Mouse (Mus musculus): ENCODE measurements around the gene Nat8f2.
A peak's percentile ranks its signal among the peaks of the same experiment; 100 is the strongest.
"Not testable (repeated sequence)": the region's sequence is repeated elsewhere in the genome, so short reads cannot be mapped to it uniquely, and the experiment has no call there.

The Nat8f2 gene

DNA sequence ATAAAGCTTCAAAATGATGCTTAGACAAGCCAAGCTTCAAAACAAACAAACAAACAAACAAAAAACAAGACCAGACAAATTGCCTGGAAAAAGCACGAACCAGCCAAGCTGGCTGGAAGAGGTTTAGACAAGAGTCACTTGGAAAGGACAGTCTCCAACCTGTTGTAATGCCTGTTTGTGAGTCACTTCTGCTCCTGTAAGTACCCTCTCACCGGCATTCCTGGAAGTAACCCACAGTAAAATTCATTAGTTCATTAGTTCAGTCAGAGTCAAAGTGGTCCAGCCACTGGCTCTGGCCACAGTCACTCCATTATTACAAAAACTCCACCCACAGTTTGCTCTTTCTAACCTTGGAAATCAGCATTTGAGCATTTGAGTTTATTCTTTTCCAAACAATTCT is 5.1 kb downstream of the Nat8f2 start:
- DNase-seq (ENCODE audit: low read depth), result no peak

DNA sequence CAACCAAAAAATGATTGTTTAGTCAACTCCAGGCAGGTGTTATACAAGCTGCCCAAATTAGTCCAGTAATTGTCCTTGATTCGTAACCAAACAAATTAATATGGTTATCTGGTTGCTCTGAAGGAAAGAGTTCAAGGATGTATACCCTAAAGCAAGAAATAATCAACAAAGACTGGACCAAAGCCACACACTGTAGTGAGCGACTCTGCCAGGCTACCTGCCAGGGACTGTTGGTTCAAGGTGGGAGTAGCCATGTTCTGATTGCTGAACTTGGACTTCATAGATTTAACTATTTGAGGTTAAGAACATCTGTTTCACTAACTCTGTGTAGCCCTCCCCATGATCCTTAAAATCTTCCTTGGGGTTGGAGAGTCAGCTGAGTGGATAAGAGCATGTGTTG is 5.8 kb downstream of the Nat8f2 start:
- no peak for DNase-seq (ENCODE audit: low read depth)

DNA sequence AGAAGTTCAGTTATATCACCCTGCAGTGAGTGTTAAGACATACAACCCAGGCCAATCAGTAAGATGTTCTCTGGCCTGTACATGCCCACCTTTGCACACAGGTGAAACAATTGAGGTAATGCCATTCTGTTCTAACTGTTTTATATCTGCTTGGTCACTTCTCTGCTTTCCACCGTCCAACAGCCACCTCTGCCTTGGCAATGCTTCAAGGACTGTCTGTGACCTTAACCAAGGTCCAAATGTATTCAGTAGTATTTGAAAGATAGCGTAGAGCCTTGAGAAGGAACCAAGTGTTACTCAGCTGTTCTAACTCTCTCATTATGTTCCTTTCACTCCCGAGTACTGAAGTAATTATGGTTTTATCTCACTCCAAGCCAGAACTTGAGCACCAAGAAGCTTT is 6.4 kb downstream of the Nat8f2 start:
- no peak for DNase-seq (ENCODE audit: low read depth)

DNA sequence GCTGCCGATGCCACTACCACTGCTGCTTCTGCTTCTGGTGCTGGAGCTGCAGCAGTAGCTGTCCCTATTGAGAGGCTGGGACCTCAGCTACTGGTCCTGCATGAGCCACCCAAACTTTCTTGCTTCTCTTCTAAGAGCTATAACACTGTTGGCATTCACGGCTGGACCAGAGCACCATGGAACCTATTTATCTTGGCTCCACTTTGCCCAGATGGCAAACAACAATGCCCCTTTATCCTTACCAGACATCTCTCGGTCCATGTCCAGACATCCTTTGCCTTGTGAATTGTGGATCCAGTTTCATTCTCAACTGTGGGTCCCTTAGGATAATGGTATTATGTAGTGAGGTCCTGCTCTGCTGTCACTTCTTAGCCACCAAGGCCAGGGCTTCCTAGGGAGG is 7.7 kb downstream of the Nat8f2 start:
- no peak for DNase-seq (ENCODE audit: low read depth)

DNA sequence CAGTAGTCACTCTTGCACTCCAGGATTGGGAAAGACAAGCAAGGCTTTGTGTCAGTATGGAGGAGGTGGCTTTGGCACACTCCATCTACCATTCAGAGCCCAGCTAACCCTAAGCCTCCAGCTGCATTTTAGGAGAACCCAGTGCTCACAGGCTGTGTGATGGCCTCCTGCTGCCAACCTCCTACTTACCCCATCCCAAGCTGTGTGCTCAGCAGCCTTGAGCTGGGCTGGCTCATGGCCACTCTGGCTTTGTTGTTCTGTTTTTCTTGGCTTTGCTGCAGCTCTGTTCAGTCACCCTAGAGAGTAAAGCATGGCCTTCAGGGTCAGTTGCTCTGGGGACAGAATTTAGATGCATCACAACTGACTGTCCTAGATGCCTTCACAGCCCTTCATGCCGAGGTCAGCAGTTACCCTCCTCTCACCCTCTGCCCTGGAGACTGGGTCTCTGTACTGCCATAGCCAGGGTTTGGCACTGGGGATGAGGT is 12.7 kb downstream of the Nat8f2 start:
- no peak for DNase-seq (ENCODE audit: low read depth)

GRCm38 (mm10) chr6:85853481-85853880 is 15.5 kb downstream of the Nat8f2 start:
- DNase-seq (ENCODE audit: low read depth), result no peak

DNA sequence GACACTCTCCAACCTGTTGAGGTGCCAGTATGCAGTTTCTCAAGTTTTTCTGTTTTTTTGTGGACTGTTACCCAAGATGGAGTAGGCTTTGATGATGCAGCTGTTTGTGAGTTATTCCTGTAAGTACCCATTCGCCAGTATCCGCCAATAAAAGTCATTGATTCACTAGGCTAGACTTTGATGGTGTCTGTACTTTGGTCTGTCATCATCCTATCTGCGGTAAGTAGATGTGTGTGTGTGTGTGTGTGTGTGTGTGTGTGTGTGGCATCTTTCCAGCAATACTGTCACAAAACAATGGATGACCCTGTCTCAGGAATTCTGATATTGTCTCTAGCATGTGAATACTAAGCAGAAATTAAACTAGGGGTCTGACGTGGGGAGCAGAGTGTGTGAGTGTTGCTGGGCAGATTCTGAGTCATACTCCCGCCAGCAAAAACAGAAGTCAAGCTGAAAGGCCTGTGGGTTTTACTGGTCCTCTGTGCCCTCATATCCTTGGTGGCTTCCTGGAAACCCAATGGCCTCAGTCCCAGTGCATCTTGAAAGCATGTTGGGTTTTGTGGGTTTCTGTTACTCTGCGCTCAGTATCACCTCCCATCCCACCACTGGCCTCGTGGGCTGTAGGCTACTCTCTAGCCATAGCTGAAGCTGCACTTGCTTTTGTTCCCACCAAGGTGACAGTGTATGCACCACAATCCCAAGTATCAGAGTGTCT is 17.7 kb downstream of the Nat8f2 start:
- DNase-seq (ENCODE audit: low read depth), result no peak

DNA sequence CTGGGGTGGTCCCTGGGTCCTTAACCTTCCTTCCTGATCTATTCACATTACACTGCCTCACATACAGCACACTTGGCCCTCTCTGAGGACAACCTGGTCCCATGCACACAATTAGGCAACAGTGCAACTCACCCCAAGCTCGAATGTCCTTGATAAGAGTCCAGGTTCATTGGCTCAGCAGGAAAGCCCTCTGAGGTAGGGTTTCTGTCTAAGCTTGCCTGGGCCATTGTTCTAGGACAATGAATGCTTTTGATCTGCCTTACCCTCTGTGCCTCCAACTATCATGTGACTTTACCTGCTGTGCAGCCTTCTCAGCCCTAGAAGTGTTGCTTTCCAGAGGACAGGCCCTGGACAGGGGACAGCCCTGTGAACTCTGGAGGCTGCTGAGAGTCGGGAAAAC is 19.7 kb downstream of the Nat8f2 start:
- DNase-seq (ENCODE audit: low read depth), result no peak

DNA sequence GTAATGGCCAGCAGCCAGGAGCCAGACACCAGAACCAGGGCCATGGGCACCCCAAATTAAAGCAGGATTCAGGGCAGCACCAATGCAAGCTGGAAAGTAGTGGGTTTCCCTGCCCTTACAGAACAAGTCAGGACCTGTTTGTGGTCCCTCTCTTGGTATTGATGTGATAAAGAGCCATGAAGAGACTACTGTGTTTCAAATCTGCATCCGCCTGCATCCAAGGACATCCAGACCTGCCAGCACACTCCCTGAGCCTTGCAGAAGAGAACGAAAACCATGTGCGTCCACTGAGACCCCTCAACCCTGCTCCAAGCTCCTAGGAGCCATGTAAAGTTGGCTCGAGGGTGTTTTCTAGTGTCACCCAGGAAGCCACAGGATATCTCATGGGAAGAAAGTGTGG is 20.8 kb downstream of the Nat8f2 start:
- no peak for DNase-seq (ENCODE audit: low read depth)

GRCm38 (mm10) chr6:85846921-85847320 is 22.0 kb downstream of the Nat8f2 start:
- no peak for DNase-seq (ENCODE audit: low read depth)

DNA sequence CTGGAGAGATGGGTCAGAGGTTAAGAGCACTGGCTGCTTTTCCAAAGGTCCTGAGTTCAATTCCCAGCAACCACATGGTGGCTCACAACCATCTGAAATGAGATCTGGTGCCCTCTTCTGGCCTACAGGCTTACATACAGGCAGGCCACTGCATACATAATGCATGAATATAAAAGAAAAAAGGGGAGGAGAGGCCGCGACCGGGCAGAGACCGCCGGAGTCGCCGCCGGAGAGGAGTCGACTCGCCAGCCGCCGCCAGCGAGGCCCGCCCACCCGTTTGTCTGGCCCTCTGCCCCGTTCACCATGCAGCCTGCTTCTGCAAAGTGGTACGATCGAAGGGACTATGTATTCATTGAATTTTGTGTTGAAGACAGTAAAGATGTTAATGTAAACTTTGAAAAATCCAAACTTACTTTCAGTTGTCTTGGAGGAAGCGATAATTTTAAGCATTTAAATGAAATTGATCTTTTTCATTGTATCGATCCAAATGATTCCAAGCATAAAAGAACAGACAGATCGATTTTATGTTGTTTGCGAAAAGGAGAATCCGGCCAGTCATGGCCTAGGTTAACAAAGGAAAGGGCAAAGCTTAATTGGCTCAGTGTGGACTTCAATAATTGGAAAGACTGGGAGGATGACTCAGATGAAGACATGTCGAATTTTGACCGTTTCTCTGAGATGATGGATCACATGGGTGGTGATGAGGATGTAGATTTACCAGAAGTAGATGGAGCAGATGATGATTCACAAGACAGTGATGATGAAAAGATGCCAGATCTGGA is 25.1 kb downstream of the Nat8f2 start:
- DNase-seq (ENCODE audit: low read depth), result not testable (repeated sequence)

DNA sequence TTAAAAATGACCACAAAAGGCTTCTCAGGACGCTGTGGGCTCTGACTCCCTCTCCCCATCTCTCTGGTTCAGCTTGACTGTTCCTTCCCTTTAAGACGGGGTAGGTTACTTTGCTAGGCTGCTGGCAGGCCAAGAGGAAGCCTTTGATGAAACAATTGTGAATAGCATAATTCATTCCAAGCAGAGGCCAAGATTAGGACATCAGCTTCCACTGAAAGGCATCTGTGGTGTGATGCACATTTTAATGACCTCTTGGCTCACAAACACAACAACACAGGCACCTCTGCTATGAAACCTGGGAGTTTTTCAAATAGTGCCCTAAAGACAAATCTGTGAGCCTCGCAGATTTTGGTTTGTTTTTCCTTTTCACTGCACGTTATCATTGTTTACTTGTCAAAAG is 29.0 kb downstream of the Nat8f2 start:
- DNase-seq (ENCODE audit: low read depth), result no peak

- DNase-seq (ENCODE audit: low read depth), result no peak
These were observed 30.3 kb downstream of the Nat8f2 start for GRCm38 (mm10) chr6:85838674-85839073.

DNA sequence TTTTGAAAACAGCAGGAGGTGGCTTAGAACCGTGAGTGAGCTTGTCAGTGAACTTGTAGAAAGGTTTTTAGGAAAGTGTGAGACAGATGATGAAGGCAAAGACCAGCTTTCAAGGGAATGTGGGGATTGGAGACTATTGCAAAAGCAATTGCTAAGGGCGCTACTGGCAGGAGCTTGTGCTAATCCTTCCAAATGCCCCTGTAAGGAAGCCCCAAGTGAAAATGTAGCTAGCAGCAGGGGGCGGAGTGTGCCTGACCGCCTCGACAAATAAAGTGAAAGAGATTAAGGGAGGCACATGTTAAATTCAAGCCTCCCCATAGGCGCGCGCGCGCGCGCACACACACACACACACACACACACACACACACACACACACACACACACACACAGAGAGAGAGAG is 31.7 kb downstream of the Nat8f2 start:
- peak; percentile 23 for DNase-seq (ENCODE audit: low read depth)

DNA sequence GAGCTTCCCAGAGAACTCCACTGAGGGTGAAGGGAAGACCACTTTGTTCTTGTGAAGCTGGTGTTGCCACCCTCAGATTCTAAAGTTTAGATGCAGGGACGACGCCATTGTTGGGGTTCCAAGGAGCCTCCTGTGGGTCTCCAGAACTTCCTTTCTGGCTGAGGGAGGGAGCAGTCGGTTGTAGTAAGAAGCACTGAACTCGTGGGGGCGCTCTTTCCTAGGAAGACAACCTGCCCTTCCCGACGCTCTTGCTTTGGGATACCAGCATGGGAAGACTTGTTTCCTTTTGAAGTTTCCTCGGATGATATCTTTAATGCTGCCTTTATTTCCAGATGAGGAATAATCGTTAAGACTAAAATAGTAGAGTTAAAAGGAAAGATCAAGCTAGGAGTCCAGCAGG is 32.1 kb downstream of the Nat8f2 start:
- peak; percentile 11 for DNase-seq (ENCODE audit: low read depth)

GRCm38 (mm10) chr6:85836098-85836497 is 32.9 kb downstream of the Nat8f2 start:
- not testable (repeated sequence) for DNase-seq (ENCODE audit: low read depth)

GRCm38 (mm10) chr6:85835104-85835503 is 33.9 kb downstream of the Nat8f2 start:
- DNase-seq (ENCODE audit: low read depth), result not testable (repeated sequence)

GRCm38 (mm10) chr6:85834504-85835100 is 34.4 kb downstream of the Nat8f2 start:
- not testable (repeated sequence) for DNase-seq (ENCODE audit: low read depth)

- no peak for DNase-seq (ENCODE audit: low read depth)
These were observed 37.1 kb downstream of the Nat8f2 start, which contains the start of gene Nat8 for GRCm38 (mm10) chr6:85831796-85832321. Gene Nat8, minus strand, starts transcription at chr6:85832082.

GRCm38 (mm10) chr6:85829462-85829861 is 39.5 kb downstream of the Nat8f2 start:
- DNase-seq (ENCODE audit: low read depth), result no peak

DNA sequence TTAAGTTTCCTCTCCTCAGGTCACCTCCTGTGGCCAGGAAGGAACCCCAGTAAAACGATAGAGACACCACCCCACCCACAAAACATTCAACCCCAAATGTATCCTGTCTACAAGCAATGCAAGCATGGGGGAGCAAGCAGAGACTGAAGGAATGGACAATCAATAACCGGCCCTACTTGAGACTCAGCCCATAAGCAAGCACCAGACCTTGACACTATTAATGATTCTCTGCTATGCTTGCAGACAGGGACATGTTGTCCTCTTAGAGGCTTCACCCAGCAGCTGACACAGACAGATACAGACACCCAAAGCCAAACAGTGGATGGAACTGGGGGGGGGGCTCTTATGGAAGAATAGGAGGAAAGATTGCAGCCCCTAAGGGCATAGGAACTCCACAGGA is 43.1 kb downstream of the Nat8f2 start:
- no peak for DNase-seq (ENCODE audit: low read depth)

DNA sequence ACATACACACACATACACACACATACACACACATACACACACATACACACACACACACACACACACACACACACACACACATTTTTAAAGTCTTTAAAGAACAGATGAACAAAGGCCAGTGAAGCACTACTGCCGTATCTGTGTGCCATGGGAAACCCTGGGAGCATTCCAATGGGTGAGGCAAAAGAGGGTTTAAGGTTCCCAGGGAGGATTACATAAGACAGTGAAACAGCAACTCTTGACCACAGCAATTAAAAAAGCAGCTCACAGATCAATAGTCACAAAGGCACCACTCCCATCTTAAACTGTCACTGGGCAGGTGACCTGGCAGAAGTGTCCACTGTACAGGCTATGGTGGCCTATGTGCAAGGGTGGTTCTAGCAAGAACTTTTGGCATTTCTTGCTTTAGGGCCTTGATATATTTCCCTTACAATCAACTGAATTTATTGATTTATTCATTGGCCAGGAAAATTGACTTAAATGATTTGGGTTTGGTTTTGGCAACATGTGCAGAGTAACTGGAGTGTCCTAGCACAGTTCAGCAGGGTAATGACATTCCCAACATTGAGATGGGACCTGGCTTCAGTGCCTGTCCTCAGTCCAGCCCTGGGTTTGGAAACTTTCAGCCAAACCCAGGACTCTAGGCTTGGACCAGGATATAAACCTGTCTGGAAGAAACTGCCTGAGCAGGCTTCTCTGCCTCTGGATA is 45.4 kb downstream of the Nat8f2 start:
- no peak for DNase-seq (ENCODE audit: low read depth)
